Mouse (Mus musculus) mouse trophoblast stem cell (cell line): Measurements from ENCODE around the gene Stat5b.

Experiments
- in situ Hi-C, 2 experiments: fragments of 300-500 bp; cut with MseI, MboI; formaldehyde crosslinking; loops; 2 replicates in 1 of 2; 3 replicates in 1 of 2; pipeline ENCODE4 v1.15.1; 2025

Gene Stat5b

DNA sequence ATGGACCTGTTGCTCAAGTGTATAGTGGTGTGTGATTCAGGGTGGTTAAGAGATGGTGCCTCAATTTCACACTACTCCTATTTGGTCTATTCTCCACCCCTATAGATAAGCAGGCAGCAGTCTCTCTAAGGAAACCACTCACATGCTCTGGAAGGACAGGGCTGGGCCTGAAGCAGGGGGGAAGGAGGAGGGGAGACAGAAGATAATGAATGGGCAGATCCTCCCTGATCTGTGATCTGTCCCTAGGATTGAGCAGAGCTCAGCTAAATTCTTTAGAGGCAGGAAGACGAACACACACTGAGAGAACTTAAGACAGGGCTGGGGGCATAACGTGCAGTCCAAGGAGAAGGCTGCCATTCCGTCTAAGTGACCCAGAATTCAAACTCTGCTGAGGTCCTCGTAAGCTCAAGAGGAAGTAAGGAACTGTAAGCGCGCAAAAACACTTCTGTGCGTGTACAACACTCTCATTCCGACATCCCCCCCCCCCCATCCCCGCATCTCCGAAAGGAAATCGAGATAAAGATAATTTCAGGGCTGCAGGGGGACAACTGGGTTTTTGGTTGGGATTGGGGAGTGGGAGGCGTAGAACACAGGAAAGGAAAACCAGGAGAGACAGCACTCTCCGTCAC, 113.3 kb downstream of the Stat5b start:
- in situ Hi-C loops = no loop called here

DNA sequence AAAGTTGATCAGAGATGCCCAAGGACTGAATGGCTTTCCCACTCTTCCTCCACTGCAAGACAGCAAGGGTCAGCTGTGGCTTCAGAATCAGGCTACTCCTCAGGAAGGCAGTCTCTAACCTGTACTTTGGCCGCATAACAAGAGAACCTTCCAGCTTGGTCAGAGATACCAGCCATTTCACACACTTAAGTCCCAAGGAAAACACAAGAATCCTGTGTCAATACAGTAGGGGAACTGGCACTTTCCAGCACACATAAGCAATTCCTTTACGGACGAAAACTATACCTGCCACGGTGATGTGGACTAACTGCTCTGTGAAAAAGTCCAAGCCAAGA, 113.8 kb downstream of the Stat5b start:
- in situ Hi-C loops = no loop called here

DNA sequence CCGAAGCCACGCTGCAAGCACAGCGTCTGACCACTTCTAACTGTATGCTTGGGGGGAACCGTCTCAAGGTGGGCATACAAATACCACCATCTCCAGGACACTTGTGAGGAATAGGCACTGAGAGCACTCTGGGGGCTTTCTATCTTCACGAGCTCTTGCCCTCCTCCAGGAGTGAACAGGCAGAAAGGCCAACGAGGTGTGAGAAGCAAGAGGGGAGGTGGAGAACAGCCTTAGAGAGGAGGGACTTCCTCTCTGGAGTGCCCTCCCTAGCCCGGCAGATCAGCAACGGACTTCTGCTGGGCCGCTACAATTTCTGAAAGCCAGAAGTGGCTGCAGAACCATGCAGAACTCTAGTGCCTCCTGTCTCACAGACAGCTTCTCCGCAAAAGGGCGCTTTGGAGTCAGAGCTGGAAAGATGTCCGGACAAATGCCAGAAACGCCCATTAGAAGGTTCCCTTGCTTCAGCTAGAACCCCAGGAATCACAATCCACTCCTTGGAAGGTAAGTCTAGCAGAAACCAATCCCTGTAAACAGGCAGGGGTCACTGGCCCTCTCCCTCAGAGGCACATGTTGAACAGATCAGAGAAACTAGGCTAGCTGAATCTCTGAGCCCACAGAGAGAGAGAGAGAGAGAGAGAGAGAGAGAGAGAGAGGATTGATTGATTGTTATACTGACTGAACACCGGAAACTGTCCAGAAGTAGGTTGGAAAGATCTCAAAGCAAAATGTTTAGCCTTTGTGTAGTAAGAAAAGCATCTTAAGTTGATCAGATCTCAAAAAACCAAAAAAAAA, 114.4 kb downstream of the Stat5b start:
- in situ Hi-C loops = no loop called here

DNA sequence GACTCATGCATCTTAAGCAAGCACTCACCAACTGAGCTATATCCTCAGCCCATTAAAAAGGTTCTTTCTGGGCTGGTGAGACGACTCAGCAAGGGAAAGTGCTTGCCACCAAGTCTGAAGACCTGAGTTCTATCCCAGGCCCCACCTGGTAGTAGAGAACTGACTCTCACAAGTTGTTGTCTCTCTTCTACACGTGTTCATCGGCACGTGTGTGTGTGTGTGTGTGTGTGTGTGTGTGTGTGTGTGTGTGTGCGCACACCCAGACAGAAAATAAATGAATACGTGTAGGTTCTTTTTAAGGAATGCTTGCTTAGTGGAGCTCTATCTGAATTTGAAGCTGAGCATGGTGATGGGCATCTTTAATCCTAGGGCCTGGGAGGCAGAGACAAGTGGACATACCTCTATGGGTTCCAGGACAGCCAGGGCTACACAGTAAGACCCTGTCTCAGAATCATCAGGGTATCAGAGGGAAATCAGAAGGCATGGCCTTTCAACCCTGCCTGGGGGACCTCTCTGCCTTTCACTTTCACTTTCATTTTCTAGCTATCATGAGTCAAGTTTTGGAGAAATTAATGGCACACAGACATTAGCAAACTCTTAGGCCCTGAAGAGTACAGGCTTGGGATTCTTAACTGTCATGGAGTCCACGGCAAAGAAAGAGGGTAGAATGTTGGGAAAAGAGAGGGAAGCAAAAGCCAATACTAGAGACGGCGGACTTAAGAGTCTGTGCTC, 115.2 kb downstream of the Stat5b start:
- in situ Hi-C loops = no loop called here
